Mouse (Mus musculus) kidney, adult 10 weeks (tissue): Measurements from ENCODE around the gene Abca13. TPM values are rescaled to one million over a fixed set of nuclear protein-coding genes. Genes with fewer than 3 reads are reported as not detected.

Experiments
- polyA plus RNA-seq: library from polyadenylated mRNA; stranded (reverse); fragments of 350-450 nt; fragmentation: Illumina TruSeq; extraction: RNeasy Lipid Tissue Mini Kit (QIAGEN cat#74804); gene quantifications from one replicate; pipeline ENCODE4 v1.2.3, GENCODE M21; 2014; ENCODE audit warnings: low read depth, low replicate concordance

The Abca13 gene
- 93.8 TPM for polyA plus RNA-seq

GRCm38 (mm10) chr11:9191555-9192131, at the start of gene Abca13:
Gene Abca13 (plus strand): TSS chr11:9191942.

Other genes with a start within 250 kb of the Abca13 start
- gene Pkd1l1, start 218.7 kb upstream of the Abca13 start, polyA plus RNA-seq: not detected
- gene Hus1, start 180.8 kb upstream of the Abca13 start, polyA plus RNA-seq: 34.4 TPM
- 24.8 TPM for gene Gm11992, start 143.3 kb upstream of the Abca13 start, polyA plus RNA-seq
- gene Sun3, start 143.0 kb upstream of the Abca13 start, polyA plus RNA-seq: 7.1 TPM
- gene Upp1, start 73.8 kb upstream of the Abca13 start, polyA plus RNA-seq: 11.9 TPM